Mouse (Mus musculus) cerebellum, postnatal 14 days (tissue): ENCODE data around the gene Pbx1.

Experiments used
- DNase-seq, 2 experiments: peaks; one replicate each; pipeline ENCODE4 v3.0.0; 2021; ENCODE audit warnings: mixed read lengths in 2 of 2

The Pbx1 gene

DNA sequence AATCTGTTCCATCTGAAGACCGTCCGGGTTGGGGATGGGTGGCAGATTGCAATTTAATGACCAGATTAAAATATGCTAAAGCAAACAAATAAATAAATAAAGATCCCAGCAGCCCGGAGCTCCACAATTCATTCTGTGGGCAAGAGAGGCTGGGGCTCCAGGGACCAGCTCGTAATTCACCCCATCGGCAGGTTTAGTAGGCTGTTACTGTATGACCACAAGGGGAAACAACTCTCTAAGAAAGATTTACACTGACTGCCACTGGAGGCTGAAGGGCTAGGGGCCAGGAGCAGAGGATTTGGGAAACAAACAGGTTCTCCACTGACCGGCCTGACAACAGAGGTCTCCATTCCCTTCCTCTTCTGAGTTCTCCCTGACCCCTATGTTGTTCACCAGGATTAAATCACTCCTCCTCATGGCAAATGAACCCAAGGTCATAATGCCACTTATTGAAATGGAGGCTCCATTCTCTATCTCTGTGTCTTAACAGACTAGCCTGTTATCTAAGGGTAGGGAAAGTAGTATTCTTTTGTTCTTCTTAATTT lies 292.9 kb downstream of the Pbx1 start:
- DNase-seq, result no peak

DNA sequence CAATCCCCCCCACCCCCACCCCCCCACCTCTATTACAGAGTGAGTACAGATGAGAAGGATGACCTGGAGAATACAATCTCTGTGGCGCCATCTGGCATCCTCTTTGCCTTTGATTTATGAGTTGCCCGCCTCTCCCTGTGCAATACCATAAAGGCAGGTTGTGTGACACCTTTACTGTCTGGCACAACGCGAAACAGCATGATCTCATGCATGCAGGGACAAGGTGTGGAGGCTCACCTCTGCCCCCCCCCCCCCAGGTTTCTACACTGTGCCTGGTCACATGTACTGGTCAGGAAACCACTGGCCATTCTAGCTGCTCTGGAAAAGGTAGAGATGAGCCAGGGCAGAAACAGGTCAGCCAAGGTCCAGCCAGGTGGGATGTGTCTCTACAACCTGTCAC lies 293.4 kb downstream of the Pbx1 start:
- no peak for DNase-seq

DNA sequence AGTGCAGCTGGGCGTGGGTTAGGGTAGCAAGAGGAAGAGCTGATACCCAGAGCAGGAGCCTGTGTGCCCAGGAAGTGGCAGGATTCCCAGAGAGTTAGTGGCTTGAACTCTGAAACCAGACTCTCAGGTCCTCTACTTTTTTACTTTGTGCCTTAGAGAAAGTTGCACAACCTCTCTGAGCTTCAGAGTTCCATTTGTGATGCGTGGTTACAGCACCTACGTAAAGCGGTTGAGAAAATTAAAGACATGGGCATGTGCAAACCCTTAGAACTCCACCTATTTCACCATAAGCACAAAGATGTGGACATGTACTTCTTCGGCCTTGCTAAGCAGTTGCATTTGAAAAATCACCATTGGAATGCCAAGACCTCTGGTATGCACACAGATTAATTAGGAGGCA lies 294.2 kb downstream of the Pbx1 start:
- DNase-seq, result no peak

DNA sequence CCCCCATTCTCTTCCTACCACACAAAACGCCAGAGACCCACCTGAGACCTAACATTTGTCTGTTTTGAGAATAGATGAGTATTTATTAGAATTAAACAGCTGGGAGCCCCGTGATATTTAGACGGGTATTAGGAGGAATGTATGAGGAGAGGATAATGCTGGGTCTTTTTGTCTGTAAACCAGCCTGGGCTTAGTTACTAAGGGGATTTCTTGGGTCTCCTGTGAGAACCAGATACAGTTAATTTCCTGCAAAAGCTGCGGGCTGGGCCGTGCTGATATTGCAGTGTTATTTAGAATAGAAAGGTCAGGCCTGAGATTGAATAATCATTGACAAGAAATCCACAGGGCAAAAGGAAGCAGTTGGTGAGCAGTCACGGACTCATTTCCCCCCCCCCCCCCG lies 296.5 kb downstream of the Pbx1 start:
- DNase-seq, result no peak

DNA sequence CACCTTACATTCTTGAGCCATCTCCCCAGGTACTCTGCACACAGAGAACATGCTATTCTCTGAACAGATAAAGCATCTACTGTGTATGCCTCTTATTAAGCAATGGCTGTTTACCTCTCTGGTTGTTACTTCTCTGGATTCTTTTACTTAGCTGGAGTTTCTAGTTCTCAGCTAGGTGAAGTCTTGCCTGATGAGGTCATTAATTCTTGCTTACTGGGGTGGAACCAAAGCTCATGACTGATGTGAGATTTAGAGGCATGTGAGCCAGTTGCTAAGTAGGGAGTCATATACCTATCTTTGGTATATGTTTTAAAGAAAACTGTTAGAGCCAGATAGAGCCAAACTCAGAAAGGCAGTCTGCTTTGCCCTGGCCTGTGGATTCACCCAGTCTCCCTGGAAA lies 298.4 kb downstream of the Pbx1 start:
- DNase-seq, result no peak

DNA sequence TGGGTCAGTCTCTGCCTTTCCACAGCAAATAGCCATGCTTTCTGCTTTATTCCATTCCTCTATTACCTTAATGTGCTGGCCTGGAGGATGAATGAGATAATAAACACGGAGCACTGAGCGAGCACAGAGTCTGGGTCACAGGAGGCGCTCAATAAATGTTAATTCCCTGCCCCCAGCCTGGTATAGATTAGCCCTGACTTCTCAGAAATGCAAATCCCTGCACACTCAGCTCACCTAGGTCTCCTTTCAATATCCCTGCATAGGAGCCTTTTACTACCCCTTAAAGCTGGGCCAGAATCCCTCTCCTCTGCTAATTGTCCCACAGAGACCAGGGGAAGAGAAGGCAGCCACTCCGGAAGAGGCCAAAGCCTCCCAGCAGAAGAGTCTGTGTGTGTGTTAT lies 304.1 kb downstream of the Pbx1 start:
- no peak for DNase-seq

DNA sequence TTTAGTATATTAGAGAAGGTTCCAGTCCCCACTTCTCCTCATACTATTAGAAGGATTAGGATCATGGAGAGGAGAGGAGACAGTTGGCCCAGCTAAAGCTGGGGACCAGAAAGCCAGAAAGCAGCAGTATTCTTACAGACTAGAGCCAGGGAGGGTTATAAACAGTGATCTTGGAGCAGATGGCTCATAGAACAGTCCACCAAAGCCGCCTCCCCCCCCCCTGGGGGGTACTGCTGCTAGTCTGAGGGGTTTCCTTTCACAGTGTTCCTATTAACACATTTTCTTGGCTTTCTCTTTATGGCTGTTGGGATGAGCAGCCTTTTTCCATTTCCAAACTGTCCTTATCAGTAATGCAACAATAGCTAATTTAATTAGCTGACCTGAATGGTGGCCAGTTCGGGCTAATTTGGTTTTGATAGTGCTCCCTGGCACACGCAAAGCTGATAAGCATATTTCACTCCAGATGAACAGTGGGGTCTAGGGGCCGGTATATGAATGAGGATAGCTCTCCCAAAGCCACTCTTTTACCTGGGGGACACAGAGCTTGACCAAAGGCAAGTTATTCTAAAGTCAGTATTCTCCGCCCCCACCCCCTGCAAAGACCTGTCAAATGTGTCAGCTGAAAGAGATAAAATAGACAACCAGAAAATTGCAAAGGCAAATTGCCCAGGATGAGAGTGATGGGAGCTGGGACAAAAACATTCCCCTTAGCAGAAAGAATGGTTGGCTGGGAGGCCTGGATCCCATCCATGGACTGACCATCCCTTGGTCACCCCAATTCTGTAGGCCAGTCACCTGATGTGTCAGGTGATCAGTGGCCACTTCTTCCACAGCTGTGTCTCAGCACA lies 307.2 kb downstream of the Pbx1 start:
- peak; percentile 57 to 74 for DNase-seq

DNA sequence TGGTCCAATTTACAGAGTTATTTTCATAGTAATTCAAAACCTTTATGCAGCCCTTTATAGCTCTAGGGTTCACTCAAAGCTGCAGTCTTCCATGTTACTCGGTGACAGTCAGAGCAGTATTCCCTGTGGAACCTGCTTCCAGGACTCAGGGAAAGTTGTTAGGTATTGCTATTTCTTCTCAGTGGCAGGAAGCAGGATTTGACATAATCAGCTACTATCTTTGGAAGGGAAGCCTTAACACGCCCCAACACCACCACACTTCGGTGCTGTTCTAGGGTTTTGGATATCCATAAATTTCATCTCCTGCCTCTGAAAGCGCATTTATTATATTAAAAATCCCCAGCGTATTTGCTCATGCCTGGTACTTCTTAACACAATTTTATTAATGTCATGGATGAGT lies 314.0 kb downstream of the Pbx1 start:
- no peak for DNase-seq

DNA sequence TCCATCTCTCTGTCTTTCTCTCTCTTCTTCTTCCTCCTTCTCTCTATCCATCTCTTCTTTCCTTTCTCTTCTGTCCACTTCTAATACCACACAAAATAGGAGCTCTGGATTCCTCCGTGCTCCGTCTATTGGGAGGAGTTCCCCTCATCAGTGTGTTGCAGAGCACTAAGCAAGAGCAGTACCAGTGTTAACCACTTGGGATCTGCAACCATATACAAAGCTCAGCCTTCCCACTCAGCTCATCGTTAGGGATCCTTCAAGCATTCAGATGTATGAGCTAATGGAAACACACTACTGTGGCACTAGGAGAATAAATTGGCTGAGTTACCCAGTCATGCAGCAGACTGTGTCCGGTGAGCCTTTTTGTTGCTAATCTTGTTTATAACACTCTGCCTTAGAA lies 314.7 kb downstream of the Pbx1 start:
- DNase-seq, result no peak

DNA sequence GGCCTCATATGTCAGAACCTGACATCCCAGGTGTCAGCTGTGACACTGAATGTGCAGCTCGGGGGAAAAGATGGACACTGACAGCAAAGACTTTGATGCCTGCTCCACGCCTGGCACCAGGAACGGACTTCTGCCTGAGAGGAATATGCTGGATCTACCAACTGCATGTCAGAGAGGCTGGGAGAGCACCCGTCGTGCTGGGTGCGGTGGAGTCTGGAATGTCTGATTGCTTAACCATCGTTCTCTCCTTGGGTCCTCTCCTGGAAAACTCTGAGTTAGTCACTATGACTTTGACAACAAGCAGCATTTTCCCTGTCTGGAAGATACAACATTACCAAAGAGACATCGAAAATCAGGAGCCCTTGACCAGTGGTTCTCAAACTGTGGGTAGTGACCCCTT lies 322.3 kb downstream of the Pbx1 start:
- no peak for DNase-seq

DNA sequence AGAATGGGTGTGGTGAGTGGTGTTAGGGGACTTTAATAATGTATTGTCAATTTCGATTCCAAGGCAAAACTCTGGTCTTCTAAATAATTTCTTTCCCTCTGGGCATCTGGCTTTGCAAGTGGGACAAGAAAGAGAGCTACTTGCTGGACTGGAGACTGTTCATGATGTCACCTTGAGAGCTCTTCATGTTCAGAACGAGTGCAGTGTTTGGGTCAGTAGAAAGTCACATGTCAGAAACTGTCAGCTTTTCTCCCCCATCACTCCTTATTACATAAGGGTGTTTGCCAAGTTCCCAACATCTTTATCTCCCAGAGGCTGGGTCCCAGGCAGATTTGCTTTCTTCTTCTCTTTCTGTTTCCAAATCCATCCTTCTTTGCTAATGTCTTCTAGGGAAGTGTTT lies 328.2 kb downstream of the Pbx1 start:
- DNase-seq, result no peak

DNA sequence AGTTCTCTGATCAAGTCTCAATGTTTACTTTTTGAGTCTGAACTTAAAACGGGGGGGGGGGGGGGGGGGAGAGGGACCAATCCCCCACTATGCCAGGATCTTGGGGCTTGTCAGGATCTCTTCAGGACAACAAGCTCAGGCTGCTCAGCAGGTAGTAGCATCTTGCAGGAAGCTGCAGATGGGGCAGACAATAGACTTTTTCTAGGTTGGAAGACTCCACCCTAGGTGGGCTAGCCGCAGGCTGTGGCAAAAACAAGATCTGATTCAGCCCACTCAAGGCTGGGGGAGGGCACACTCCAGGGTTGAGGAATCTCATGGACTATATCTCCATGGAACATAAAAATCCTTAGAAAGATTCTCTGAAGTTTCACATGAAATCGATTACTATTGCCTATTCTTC lies 330.6 kb downstream of the Pbx1 start:
- DNase-seq, result no peak

DNA sequence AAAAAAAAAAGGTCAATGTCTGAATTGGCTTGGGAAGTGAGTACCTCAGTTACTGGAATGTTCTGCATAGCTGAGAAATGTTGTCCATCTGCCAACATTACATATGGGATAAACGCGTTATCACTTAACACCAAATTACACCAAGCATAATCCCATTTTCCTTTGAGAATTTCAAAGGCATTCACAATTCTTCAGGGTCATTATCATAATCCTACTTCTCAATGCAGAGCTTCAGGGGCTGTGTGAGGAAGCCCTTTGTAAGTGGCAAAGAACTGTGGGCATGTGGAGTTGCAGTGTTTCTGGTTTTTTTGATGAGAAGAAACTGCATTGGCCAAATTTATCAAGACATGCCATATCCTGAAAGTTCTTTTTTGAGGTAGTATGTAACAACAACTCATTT lies 333.3 kb downstream of the Pbx1 start:
- no peak for DNase-seq

DNA sequence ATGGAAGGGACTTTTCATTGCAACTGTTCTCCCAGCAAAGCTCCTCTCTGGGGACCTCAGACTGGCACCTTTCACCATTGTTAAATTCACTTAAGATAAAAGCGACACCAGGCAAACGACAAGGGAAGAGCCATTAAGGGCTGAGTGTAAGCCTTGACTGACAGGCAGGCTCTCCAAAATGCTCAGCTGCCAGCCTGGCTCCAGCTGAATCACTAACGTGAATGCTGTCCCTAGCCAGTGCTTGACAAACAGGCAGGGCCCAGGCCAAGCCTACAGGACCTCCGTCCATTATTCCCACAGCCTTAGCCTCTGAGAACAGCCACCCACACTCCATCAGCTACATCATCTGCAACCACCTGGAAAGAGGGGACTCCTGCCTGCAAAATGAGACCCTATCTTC lies 337.4 kb downstream of the Pbx1 start:
- peak; percentile 14 to 15 for DNase-seq

DNA sequence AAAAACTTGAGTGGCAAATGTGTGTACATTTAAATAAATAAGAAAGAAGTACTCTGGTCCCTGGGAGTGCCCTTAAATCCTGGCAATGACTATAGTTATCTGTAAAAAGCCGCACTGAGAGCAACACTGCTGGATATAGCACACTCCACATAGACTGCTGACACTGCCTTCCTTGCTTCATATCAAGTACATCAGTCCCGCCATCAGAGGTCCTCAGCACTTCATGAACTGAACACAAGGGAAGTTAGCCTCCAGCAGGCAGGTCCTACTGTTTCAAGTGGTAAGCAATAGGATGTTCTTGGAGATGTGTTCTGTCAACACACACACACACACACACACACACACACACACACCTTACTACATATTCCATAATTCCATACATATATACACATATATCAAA lies 339.0 kb downstream of the Pbx1 start:
- peak; percentile 11 to 33 for DNase-seq

DNA sequence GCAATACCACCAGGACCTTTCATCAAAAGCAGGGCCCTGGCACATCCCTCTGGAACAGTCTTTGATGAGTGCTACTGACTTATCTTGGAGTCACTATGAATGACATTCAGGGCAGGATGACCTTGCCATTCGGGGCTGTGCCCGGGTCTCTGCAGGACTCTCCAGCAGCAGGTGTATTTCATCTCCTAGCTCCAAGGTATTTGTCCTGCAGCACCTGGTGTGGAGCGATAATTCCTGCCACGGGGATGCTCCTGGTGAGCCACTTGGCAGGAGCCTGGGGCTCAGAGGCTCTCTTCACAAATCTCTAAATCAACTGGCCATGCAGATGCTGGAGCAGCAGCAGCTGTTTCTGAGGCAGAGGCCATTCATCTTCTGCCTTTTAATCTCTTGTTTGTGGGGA lies 340.4 kb downstream of the Pbx1 start:
- DNase-seq, result no peak

DNA sequence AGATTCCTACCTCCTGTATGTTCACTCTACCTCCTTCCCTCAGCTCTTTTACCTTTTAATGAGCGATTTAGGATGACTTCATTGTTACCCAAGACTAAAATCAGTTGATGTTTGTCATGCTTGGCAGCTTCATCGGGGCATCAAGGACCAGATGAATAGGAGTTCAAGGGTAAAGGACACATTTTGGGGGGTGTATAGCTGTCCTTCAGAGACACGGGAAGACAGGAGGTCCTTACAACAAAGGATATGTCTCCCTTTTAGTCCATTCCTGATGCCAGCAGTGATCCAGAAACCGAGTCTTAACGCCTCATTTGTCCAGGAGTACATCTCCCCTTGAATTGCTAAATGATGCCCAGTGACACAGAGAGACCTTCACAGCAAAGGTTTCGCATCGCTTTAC lies 343.4 kb downstream of the Pbx1 start:
- no peak for DNase-seq

DNA sequence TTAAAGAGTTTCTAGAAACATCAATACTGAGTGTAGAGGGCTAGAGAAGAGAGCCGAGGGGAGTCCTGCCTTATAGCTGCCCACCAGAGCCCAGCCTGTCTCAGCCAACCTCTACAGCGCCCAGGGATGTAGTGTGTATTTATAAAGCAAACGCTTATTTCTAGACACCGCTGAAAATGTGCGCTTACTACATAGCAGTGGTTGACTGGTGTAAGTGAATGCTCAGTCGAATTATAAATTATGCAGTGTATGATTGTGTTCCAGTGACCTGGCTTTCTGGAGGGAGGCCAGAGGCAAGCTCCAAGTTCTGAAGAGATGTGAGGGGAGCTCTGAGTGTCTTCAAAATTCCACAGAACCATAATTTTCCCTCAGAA lies 352.7 kb downstream of the Pbx1 start:
- no peak for DNase-seq

DNA sequence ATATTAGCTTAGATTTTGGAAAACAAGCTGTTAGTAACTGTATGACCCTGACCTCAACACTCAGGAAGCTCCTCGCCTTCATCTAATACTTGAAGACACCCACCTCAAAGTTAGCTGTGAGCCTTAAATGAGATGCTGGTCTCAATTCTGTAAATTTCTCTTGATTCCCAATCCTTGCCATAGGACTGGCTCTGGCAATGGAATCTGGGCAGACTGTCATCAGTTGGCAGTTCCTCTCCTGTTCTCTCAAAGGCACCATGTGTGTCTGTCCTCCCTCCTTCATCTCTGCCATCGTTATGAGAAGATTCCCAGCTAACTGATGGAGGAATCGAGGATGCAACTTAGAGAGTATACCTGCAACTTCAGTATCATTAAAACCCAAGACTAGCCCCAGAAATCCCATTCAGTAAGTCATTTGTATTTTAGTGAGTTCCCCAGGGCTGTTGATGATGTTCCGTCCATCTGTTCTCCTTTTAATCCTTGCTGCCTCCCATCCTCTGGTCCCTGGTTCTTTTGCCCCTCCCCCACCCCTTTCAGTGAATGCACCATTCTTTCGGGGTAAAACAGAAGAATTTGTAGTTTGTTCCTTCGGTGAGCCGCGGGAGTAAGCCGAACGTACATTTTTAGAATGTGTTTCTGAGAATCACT lies 353.2 kb downstream of the Pbx1 start:
- DNase-seq, result peak; percentile 22 to 32

DNA sequence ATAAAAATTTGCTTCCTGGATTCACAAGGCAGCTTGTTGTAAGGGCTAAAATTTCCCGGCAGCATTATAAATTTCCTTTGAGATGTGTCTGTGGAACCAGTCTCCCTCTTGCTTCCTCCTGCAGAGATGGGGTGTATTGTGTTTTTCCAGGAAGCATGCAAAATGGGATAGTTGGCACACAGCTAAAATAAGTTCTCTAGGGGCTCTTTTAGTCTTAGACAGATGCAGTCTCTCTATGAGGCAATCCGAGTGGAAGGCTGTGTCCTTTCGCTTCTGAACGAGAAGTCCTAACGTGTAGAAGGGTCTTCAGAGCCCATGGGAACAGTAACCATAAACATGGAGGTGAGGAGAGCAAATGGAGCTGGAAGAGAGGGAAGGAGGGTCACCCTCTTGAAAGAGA lies 360.1 kb downstream of the Pbx1 start:
- DNase-seq, result no peak

DNA sequence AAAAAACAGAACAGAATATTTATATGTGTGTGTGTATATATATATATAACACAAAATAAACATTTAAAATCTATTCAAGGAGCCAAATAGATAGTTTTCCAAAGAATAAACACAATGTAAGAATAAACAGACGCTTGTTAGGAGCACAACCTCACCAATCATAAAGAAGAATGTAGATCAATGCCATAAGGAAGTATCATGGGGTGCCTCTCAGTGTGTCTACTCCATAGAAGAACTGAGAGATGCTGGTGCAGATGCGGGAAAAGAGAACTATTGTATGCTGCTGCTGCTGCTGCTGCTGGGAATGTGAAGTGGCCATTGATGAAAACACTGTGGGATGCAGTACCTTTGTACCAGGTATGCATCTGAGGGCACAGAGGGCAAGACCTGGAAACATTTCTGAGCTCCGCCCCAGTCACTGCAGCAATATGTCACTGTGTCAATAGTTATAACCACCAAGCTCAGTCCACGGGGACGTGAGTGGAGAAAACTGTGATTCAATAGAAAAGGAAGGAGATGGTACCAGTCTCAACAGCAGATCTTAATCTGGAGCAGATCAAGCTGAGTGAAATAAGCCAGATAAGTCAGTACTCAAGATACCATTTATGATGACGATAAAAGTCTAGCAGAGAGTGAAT lies 361.7 kb downstream of the Pbx1 start:
- no peak for DNase-seq

DNA sequence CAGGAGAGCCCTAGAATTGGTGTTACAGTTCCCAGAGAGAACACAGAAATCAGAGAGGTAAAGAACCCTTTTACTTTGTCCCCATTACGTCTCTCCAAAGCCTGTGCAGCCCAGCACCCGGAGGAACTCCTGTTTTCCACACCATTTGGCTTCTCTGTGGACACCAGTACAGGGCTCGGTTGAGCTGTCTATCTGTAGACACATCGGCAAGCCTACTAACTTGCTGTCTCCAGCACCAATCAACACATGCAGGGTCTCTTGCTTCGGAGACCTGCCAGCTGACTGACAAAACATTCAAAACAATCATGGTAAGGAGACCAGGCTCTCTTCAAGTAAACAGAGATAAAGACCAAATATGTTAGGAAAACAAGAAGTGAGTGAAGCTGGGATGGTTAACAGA lies 362.3 kb downstream of the Pbx1 start:
- no peak for DNase-seq
